16 mouse cellular contexts compared by ENCODE assay signal in genomic region chr8:94174619-94175213, GRCm38 (mm10). TPM values are rescaled to one million over a fixed set of nuclear protein-coding genes. Genes with fewer than 3 reads are reported as not detected.
A peak's percentile ranks its signal among the peaks of the same experiment; 100 is the strongest.
DNase-seq lines count a peak whose midpoint lies in the region; ATAC-seq and TF ChIP-seq lines count a peak whose summit lies in the region.
"Had no signal": no experiment of that assay in that cellular context is flagged by ENCODE, and none has a peak within 500 bp of the region (broad histone marks: within the 10 kb centered on the region; RNA-seq: fewer than 3 reads in every experiment).

No protein-coding gene starts in this region.

- ATAC-seq in intestine, postnatal 0 days: no peak
- ATAC-seq in intestine, embryonic 16.5 days: no peak
- ATAC-seq in liver, embryonic 14.5 days (ENCODE audit: insufficient read depth): no peak

- no peaks in the 10 kb centered on the region for H3K36me3 ChIP-seq in intestine, postnatal 0 days (ENCODE audit: control insufficient read depth, insufficient read depth)
- no peaks in the 10 kb centered on the region for H3K36me3 ChIP-seq in intestine, embryonic 16.5 days (ENCODE audit: control insufficient read depth, insufficient read depth, low read length)
- no peaks in the 10 kb centered on the region for H3K36me3 ChIP-seq in C2C12 (ENCODE audit: control insufficient read depth, insufficient read depth)
- peaks cover 3% of the 10 kb centered on the region; the same call in 1 of the 2 replicates for H3K36me3 ChIP-seq in liver, embryonic 14.5 days (replicated peaks; ENCODE audit: control insufficient read depth, insufficient read depth, low read depth)
- H3K36me3 ChIP-seq: forebrain, embryonic 12.5 days; limb, embryonic 12.5 days had no signal

- WGBS in intestine, postnatal 0 days: 50% methylated on average over 7 of the region's 7 CpGs
- 41% methylated on average over 7 of the region's 7 CpGs for WGBS in intestine, embryonic 16.5 days
- WGBS in liver, embryonic 14.5 days (ENCODE audit: insufficient replicate concordance): 34% methylated on average over 7 of the region's 7 CpGs

- no peaks in the 10 kb centered on the region for H3K79me3 ChIP-seq in C2C12 (ENCODE audit: low read depth)

- no peaks in the 10 kb centered on the region for H3K9me3 ChIP-seq in intestine, postnatal 0 days (ENCODE audit: control insufficient read depth)
- no peaks in the 10 kb centered on the region for H3K9me3 ChIP-seq in intestine, embryonic 16.5 days (ENCODE audit: control insufficient read depth, low read length)
- no peaks in the 10 kb centered on the region for H3K9me3 ChIP-seq in liver, embryonic 14.5 days (ENCODE audit: control insufficient read depth, low read length)
- H3K9me3 ChIP-seq: forebrain, embryonic 12.5 days; limb, embryonic 12.5 days had no signal

- no peak overlapping the region for H3K27ac ChIP-seq in intestine, postnatal 0 days (ENCODE audit: low read depth, low read length)
- H3K27ac ChIP-seq in intestine, embryonic 16.5 days (ENCODE audit: low read length): no peak overlapping the region
- H3K27ac ChIP-seq in liver, embryonic 14.5 days: peak overlapping the region; percentile 95
- H3K27ac ChIP-seq: forebrain, embryonic 12.5 days; limb, embryonic 12.5 days; macrophage had no signal

- no peak overlapping the region for H3K4me3 ChIP-seq in intestine, postnatal 0 days (ENCODE audit: low read depth, low read length)
- H3K4me3 ChIP-seq in intestine, embryonic 16.5 days (ENCODE audit: low read length): no peak overlapping the region
- H3K4me3 ChIP-seq in C2C12 (ENCODE audit: insufficient read depth, poor library complexity, severe bottlenecking): peak overlapping the region; percentile 59
- H3K4me3 ChIP-seq in liver, embryonic 14.5 days (ENCODE audit: insufficient read depth in 1 of 2, low read depth in 2 of 2, low read length in 2 of 2): peak overlapping the region; percentile 83 to 97
- H3K4me3 ChIP-seq: forebrain, embryonic 12.5 days; limb, embryonic 12.5 days had no signal

- peak; percentile 89 for DNase-seq in ES-CJ7 (ENCODE audit: low read depth, low spot score)
- no peak for DNase-seq in liver, embryonic 14.5 days (ENCODE audit: low read depth in 3 of 3, low spot score in 3 of 3)
- DNase-seq in spleen, postnatal 14 days (ENCODE audit: low spot score in 2 of 2): no peak
- DNase-seq in gastrocnemius, postnatal 4 days (ENCODE audit: low spot score in 2 of 2): no peak
- DNase-seq: cerebellum, adult 2 months; embryo, embryonic 11 days; kidney, adult 18-20 months had no signal

- H3K79me2 ChIP-seq in C2C12 (ENCODE audit: control insufficient read depth, insufficient read depth): peaks cover 6% of the 10 kb centered on the region

- H3K4me2 ChIP-seq in intestine, postnatal 0 days (replicated peaks; ENCODE audit: low read depth): no peak overlapping the region
- no peak overlapping the region for H3K4me2 ChIP-seq in intestine, embryonic 16.5 days (ENCODE audit: low read depth, low read length)
- peak overlapping the region; percentile 95 for H3K4me2 ChIP-seq in liver, embryonic 14.5 days (ENCODE audit: low read depth)
- H3K4me2 ChIP-seq: forebrain, embryonic 12.5 days; limb, embryonic 12.5 days had no signal

- H3K4me1 ChIP-seq in intestine, postnatal 0 days (replicated peaks; ENCODE audit: control insufficient read depth, insufficient read depth, low read length): no peaks in the 10 kb centered on the region
- peaks cover 14% of the 10 kb centered on the region for H3K4me1 ChIP-seq in intestine, embryonic 16.5 days (ENCODE audit: control insufficient read depth, insufficient read depth, low read length)
- peaks cover 31 to 36% of the 10 kb centered on the region in 2 experiments for H3K4me1 ChIP-seq in liver, embryonic 14.5 days (replicated peaks; ENCODE audit: control insufficient read depth in 2 of 2, insufficient read depth in 2 of 2, low read length in 1 of 2)

- H3K27me3 ChIP-seq in intestine, postnatal 0 days (replicated peaks; ENCODE audit: control insufficient read depth, insufficient read depth, low read length): peaks cover 2% of the 10 kb centered on the region; the same call in 1 of the 2 replicates
- H3K27me3 ChIP-seq in intestine, embryonic 16.5 days (replicated peaks; ENCODE audit: control insufficient read depth, insufficient read depth, low read length): peaks cover 33% of the 10 kb centered on the region
- H3K27me3 ChIP-seq in C2C12 (ENCODE audit: control insufficient read depth, insufficient read depth, insufficient read length): no peaks in the 10 kb centered on the region
- H3K27me3 ChIP-seq in liver, embryonic 14.5 days (ENCODE audit: control insufficient read depth, insufficient read depth, low read length): no peaks in the 10 kb centered on the region; the same call in none of the 2 replicates

- no peak overlapping the region for H3K9ac ChIP-seq in intestine, postnatal 0 days (ENCODE audit: low read depth, low read length)
- H3K9ac ChIP-seq in intestine, embryonic 16.5 days (ENCODE audit: low read depth, low read length): no peak overlapping the region
- H3K9ac ChIP-seq in liver, embryonic 14.5 days (replicated peaks): peak overlapping the region; percentile 98
- H3K9ac ChIP-seq: forebrain, embryonic 12.5 days; limb, embryonic 12.5 days had no signal

- TF ChIP-seq CTCF in intestine, postnatal 0 days (IDR thresholded peaks at IDR 0.05; ENCODE audit: low read depth): peak; percentile 52
- no peak for TF ChIP-seq CTCF in C2C12 (IDR thresholded peaks at IDR 0.05; ENCODE audit: control insufficient read depth, insufficient read depth, insufficient read length)
- peak; percentile 60 for TF ChIP-seq CTCF in liver, embryonic 14.5 days (IDR thresholded peaks at IDR 0.05; ENCODE audit: low read depth)

- no peak overlapping the region for H3ac ChIP-seq in C2C12 (ENCODE audit: control insufficient read depth, insufficient read length, low read depth)

- TF ChIP-seq EP300 in liver, embryonic 14.5 days (IDR thresholded peaks at IDR 0.05; ENCODE audit: low read depth): no peak

TF ChIP-seq in C2C12, 6 proteins besides CTCF, POLR2A, EP300 and RAD21:
- TF ChIP-seq USF1 (IDR thresholded peaks at IDR 0.05; ENCODE audit: low read depth): no peak
- no peak for TF ChIP-seq MAX (IDR thresholded peaks at IDR 0.05)
- TF ChIP-seq MYOG (IDR thresholded peaks at IDR 0.05; ENCODE audit: control insufficient read depth, extremely low read depth, insufficient read length): no peak
- no peak for TF ChIP-seq MYOD1 (IDR thresholded peaks at IDR 0.05; ENCODE audit: control insufficient read depth, insufficient read length, low read depth)
- TF ChIP-seq FOSL1 (IDR thresholded peaks at IDR 0.05; ENCODE audit: insufficient read depth, low read length, poor library complexity, severe bottlenecking): no peak
- TF ChIP-seq CEBPB (IDR thresholded peaks at IDR 0.05; ENCODE audit: low read depth): no peak

RNA-seq across cellular contexts. Expression of gene Mt2, which starts 2.3 kb away (rescaled TPM):
- 224 and 270 TPM in 2 replicates for polyA plus RNA-seq in intestine, postnatal 0 days (2015; fragmentation: Nextera tagmentation; extraction: Ambion mirVana)
- polyA plus RNA-seq in intestine, embryonic 16.5 days (2015; fragmentation: Nextera tagmentation; extraction: Ambion mirVana): 600 and 738 TPM in 2 replicates
- polyA plus RNA-seq in C2C12 (2012; fragmentation: generic; extraction: Trizol): 338 TPM
- polyA plus RNA-seq in liver, embryonic 14.5 days (2012; rRNA removed): 1,629 and 2,197 TPM in 2 replicates
- 1,576 and 1,601 TPM in 2 replicates for polyA plus RNA-seq in liver, embryonic 14.5 days (2014; fragmentation: Nextera tagmentation; extraction: Ambion mirVana)
- 100 to 1,000 TPM in 1 of 2 experiments, 10 to 100 TPM in 1; 83.6 to 103 TPM for total RNA-seq in gastrocnemius, postnatal 4 days (2021)

RNA-seq across cellular contexts. Expression of gene Mt1, which starts 4.2 kb away (rescaled TPM):
- polyA plus RNA-seq in intestine, postnatal 0 days (2015; fragmentation: Nextera tagmentation; extraction: Ambion mirVana): 2,068 and 2,262 TPM in 2 replicates
- 3,631 and 3,684 TPM in 2 replicates for polyA plus RNA-seq in intestine, embryonic 16.5 days (2015; fragmentation: Nextera tagmentation; extraction: Ambion mirVana)
- 963 TPM for polyA plus RNA-seq in C2C12 (2012; fragmentation: generic; extraction: Trizol)
- polyA plus RNA-seq in liver, embryonic 14.5 days (2012; rRNA removed): 3,236 and 4,039 TPM in 2 replicates
- 5,334 and 6,015 TPM in 2 replicates for polyA plus RNA-seq in liver, embryonic 14.5 days (2014; fragmentation: Nextera tagmentation; extraction: Ambion mirVana)
- total RNA-seq in gastrocnemius, postnatal 4 days (2021): 10 to 100 TPM; 42.4 to 49.1 TPM

RNA-seq across cellular contexts. Expression of gene Mt3, which starts 22.3 kb away (rescaled TPM):
- polyA plus RNA-seq in intestine, postnatal 0 days (2015; fragmentation: Nextera tagmentation; extraction: Ambion mirVana): 4.4 and 4.7 TPM in 2 replicates
- 5.4 and 5.5 TPM in 2 replicates for polyA plus RNA-seq in intestine, embryonic 16.5 days (2015; fragmentation: Nextera tagmentation; extraction: Ambion mirVana)
- not detected for polyA plus RNA-seq in C2C12 (2012; fragmentation: generic; extraction: Trizol)
- polyA plus RNA-seq in liver, embryonic 14.5 days (2012; rRNA removed): 0.10 and 0.30 TPM in 2 replicates
- polyA plus RNA-seq in liver, embryonic 14.5 days (2014; fragmentation: Nextera tagmentation; extraction: Ambion mirVana): 0.61 TPM in 1 of 2 replicates, not detected in the other
- total RNA-seq in gastrocnemius, postnatal 4 days (2021): 10 to 100 TPM; 11.4 to 18.3 TPM
- polyA plus RNA-seq: macrophage had no signal

RNA-seq across cellular contexts. Expression of gene Mt4, which starts 37.7 kb away (rescaled TPM):
- polyA plus RNA-seq in intestine, postnatal 0 days (2015; fragmentation: Nextera tagmentation; extraction: Ambion mirVana): 0.69 and 2.6 TPM in 2 replicates
- 5.5 and 6.3 TPM in 2 replicates for polyA plus RNA-seq in intestine, embryonic 16.5 days (2015; fragmentation: Nextera tagmentation; extraction: Ambion mirVana)
- 0.26 TPM for polyA plus RNA-seq in C2C12 (2012; fragmentation: generic; extraction: Trizol)
- 1.4 and 2.1 TPM in 2 replicates for polyA plus RNA-seq in liver, embryonic 14.5 days (2012; rRNA removed)
- 1.7 and 1.8 TPM in 2 replicates for polyA plus RNA-seq in liver, embryonic 14.5 days (2014; fragmentation: Nextera tagmentation; extraction: Ambion mirVana)
- total RNA-seq in gastrocnemius, postnatal 4 days (2021): not detected
- total RNA-seq: layer of hippocampus, postnatal 10 days had no signal
- polyA plus RNA-seq: cerebellum, adult 2 months; forebrain, embryonic 12.5 days; gonadal fat pad, adult 2 months; hindbrain, embryonic 11.5 days; limb, embryonic 12.5 days; macrophage had no signal

RNA-seq across cellular contexts. Expression of gene Nup93, which starts 39.6 kb away (rescaled TPM):
- 21.2 and 21.9 TPM in 2 replicates for polyA plus RNA-seq in intestine, postnatal 0 days (2015; fragmentation: Nextera tagmentation; extraction: Ambion mirVana)
- 56.9 and 66.4 TPM in 2 replicates for polyA plus RNA-seq in intestine, embryonic 16.5 days (2015; fragmentation: Nextera tagmentation; extraction: Ambion mirVana)
- polyA plus RNA-seq in C2C12 (2012; fragmentation: generic; extraction: Trizol): 58.7 TPM
- 23.2 and 28.2 TPM in 2 replicates for polyA plus RNA-seq in liver, embryonic 14.5 days (2012; rRNA removed)
- polyA plus RNA-seq in liver, embryonic 14.5 days (2014; fragmentation: Nextera tagmentation; extraction: Ambion mirVana): 38.7 and 43.2 TPM in 2 replicates
- total RNA-seq in gastrocnemius, postnatal 4 days (2021): 10 to 100 TPM; 26.7 to 32.9 TPM

Comparison
In these comparisons a context has a peak if more than half of its experiments do, and no peak if none do; other contexts are left out.
1. H3K4me3 ChIP-seq: peak in C2C12 (single experiment) and liver, embryonic 14.5 days (2 of 2); none in intestine, postnatal 0 days (single experiment) and intestine, embryonic 16.5 days (single experiment).